Mouse (Mus musculus): Measurements from ENCODE around the gene Gpr152.

GRCm38 (mm10) chr19:4114551-4114950 is 25.0 kb upstream of the Gpr152 start:
- TF ChIP-seq POLR2A (IDR thresholded peaks at IDR 0.05; ENCODE audit: borderline replicate concordance, extremely low read depth, low read depth, low read length) (no peak), CTCF (IDR thresholded peaks at IDR 0.05; ENCODE audit: insufficient read depth, low read length) (no peak)
